Mouse (Mus musculus): ENCODE results near the gene 4930535I16Rik. TPM values are rescaled to one million over a fixed set of nuclear protein-coding genes. Genes with fewer than 3 reads are reported as not detected.
A peak's percentile ranks its signal among the peaks of the same experiment; 100 is the strongest.

4930535I16Rik gene
- polyA plus RNA-seq, 1 experiment from 2014 or later, result not detected

GRCm38 (mm10) chr4:123898696-123899095, 19.1 kb downstream of the 4930535I16Rik start:
- Histone ChIP-seq H3K9ac (ENCODE audit: low read length) (no peak overlapping the region), H3K36me3 (ENCODE audit: control insufficient read depth, insufficient read depth, low read length) (no peaks in the 10 kb centered on the region), H3K4me3 (ENCODE audit: low read depth, low read length) (no peak overlapping the region), H3K9me3 (ENCODE audit: control insufficient read depth, low read length) (no peaks in the 10 kb centered on the region), H3K4me1 (replicated peaks; ENCODE audit: control insufficient read depth, insufficient read depth, low read length) (no peaks in the 10 kb centered on the region), H3K27ac (ENCODE audit: low read depth) (no peak overlapping the region), H3K27me3 (replicated peaks; ENCODE audit: control insufficient read depth, insufficient read depth, low read length) (no peaks in the 10 kb centered on the region), H3K4me2 (ENCODE audit: low read length) (no peak overlapping the region)
- 15% methylated on average over 5 of the region's 5 CpGs for WGBS
- ATAC-seq (replicated peaks; ENCODE audit: low FRiP score, low TSS enrichment, low read depth), result no peak
- DNase-seq (ENCODE audit: low spot score), result peak; percentile 78

- ATAC-seq (replicated peaks; ENCODE audit: low FRiP score, low TSS enrichment, low read depth) (no peak), DNase-seq (ENCODE audit: low spot score) (no peak)
- Histone ChIP-seq H3K27me3 (replicated peaks; ENCODE audit: control insufficient read depth, insufficient read depth, low read length) (no peaks in the 10 kb centered on the region), H3K27ac (ENCODE audit: low read depth) (no peak overlapping the region), H3K36me3 (ENCODE audit: control insufficient read depth, insufficient read depth, low read length) (no peaks in the 10 kb centered on the region), H3K4me3 (ENCODE audit: low read depth, low read length) (no peak overlapping the region), H3K4me1 (replicated peaks; ENCODE audit: control insufficient read depth, insufficient read depth, low read length) (no peaks in the 10 kb centered on the region), H3K9me3 (ENCODE audit: control insufficient read depth, low read length) (no peaks in the 10 kb centered on the region), H3K9ac (ENCODE audit: low read length) (no peak overlapping the region), H3K4me2 (ENCODE audit: low read length) (no peak overlapping the region)
- 87% methylated on average over 4 of the region's 4 CpGs for WGBS
Observed at GRCm38 (mm10) chr4:123894295-123894694, 23.5 kb downstream of the 4930535I16Rik start.

DNA sequence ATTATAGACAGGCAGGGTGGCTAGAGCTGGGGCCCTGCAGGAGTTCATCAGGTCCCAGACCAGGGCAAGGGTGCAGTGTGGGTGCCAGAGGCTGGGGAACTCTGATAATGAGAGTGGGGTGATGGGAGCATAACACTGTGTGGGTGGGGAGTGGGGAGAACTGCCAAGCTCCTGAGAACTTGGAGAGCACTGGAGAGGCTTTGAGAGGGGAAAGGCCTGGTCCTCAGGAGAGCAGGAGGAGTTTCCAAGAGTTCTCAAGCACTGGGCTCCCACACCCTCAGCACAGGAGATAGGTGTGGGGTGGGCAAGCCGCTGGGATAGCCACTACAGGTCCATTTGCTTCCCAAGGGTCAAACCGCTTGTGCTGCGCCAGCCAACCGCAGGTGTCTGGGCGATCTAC, 24.1 kb downstream of the 4930535I16Rik start:
- DNase-seq (ENCODE audit: low spot score) (no peak), ATAC-seq (replicated peaks; ENCODE audit: low FRiP score, low TSS enrichment, low read depth) (no peak)
- Histone ChIP-seq H3K4me1 (replicated peaks; ENCODE audit: control insufficient read depth, insufficient read depth, low read length) (no peaks in the 10 kb centered on the region), H3K36me3 (ENCODE audit: control insufficient read depth, insufficient read depth, low read length) (no peaks in the 10 kb centered on the region), H3K27me3 (replicated peaks; ENCODE audit: control insufficient read depth, insufficient read depth, low read length) (no peaks in the 10 kb centered on the region), H3K9me3 (ENCODE audit: control insufficient read depth, low read length) (no peaks in the 10 kb centered on the region), H3K27ac (ENCODE audit: low read depth) (no peak overlapping the region), H3K4me2 (ENCODE audit: low read length) (no peak overlapping the region), H3K9ac (ENCODE audit: low read length) (no peak overlapping the region), H3K4me3 (ENCODE audit: low read depth, low read length) (no peak overlapping the region)
- WGBS, result 84% methylated on average over 5 of the region's 5 CpGs

Other genes with a start within 250 kb of the 4930535I16Rik start
- gene Macf1, start 233.7 kb downstream of the 4930535I16Rik start, polyA plus RNA-seq (2014; fragmentation: Nextera tagmentation; extraction: Ambion mirVana), result 64.7 and 69.8 TPM in 2 replicates
- gene Ndufs5, start 199.8 kb downstream of the 4930535I16Rik start, polyA plus RNA-seq (2014; fragmentation: Nextera tagmentation; extraction: Ambion mirVana), result 306 and 321 TPM in 2 replicates
- 47.3 and 48.4 TPM in 2 replicates for gene Akirin1, start 167.7 kb downstream of the 4930535I16Rik start, polyA plus RNA-seq (2014; fragmentation: Nextera tagmentation; extraction: Ambion mirVana)
- gene Rhbdl2, start 130.1 kb downstream of the 4930535I16Rik start, polyA plus RNA-seq (2014; fragmentation: Nextera tagmentation; extraction: Ambion mirVana), result 1.3 and 1.4 TPM in 2 replicates
- gene 4933427I04Rik, start 58.3 kb downstream of the 4930535I16Rik start, polyA plus RNA-seq (2014; fragmentation: Nextera tagmentation; extraction: Ambion mirVana), result 0.19 TPM in 1 of 2 replicates, not detected in the other
- gene Mycbp, start 13.2 kb downstream of the 4930535I16Rik start, polyA plus RNA-seq (2014; fragmentation: Nextera tagmentation; extraction: Ambion mirVana), result 86.5 and 97.8 TPM in 2 replicates
- 50.6 and 51.9 TPM in 2 replicates for gene Rragc, start 576 bp downstream of the 4930535I16Rik start, polyA plus RNA-seq (2014; fragmentation: Nextera tagmentation; extraction: Ambion mirVana)

All from intestine, embryonic 14.5 days (tissue).